Mouse (Mus musculus): ENCODE measurements around the gene Sumo1. TPM values are rescaled to one million over a fixed set of nuclear protein-coding genes. Genes with fewer than 3 reads are reported as not detected.

Sumo1 gene
- total and polyA plus RNA-seq, 3 experiments, result 129 to 131 TPM; not detected in 1

- DNase-seq (ENCODE audit: low read depth, low spot score), result peak; percentile 31
- no peaks in the 10 kb centered on the region for H3K79me2 ChIP-seq (ENCODE audit: control insufficient read depth, insufficient read depth, low read length, poor library complexity)
- H3K9me3 ChIP-seq (replicated peaks; ENCODE audit: insufficient read depth, low read length), result no peaks in the 10 kb centered on the region
- TF ChIP-seq POLR2AphosphoS2 (IDR thresholded peaks at IDR 0.05; ENCODE audit: low read length), result no peak; the same call in 1 of the 2 replicates
- TF ChIP-seq GATA1 (IDR thresholded peaks at IDR 0.05; ENCODE audit: low read depth, low read length), result 0 out of 2 replicates have a peak, but pooled peaks have one; percentile 20
- TF ChIP-seq SMC3 (IDR thresholded peaks at IDR 0.05; ENCODE audit: low read depth, low read length), result no peak
- 0 out of 2 replicates have a peak, but pooled peaks have one; percentile 21 for TF ChIP-seq MYC (IDR thresholded peaks at IDR 0.05; ENCODE audit: low read depth, low read length)
- TF ChIP-seq JUND (IDR thresholded peaks at IDR 0.05; ENCODE audit: low read depth, low read length), result no peak
- TF ChIP-seq NRF1 (IDR thresholded peaks at IDR 0.05; ENCODE audit: insufficient read depth, low read depth, low read length, poor library complexity, severe bottlenecking), result no peak
- no peak for TF ChIP-seq TBP (IDR thresholded peaks at IDR 0.05; ENCODE audit: low read depth, low read length)
- no peak for TF ChIP-seq KAT2A (conservative IDR thresholded peaks at IDR 0.05; ENCODE audit: low read depth, low read length)
- no peak for TF ChIP-seq CHD1 (IDR thresholded peaks at IDR 0.05; ENCODE audit: low read depth, low read length)
- TF ChIP-seq EP300 (IDR thresholded peaks at IDR 0.05; ENCODE audit: low read depth in 1 of 2, low read length in 2 of 2), result no peak
- TF ChIP-seq RAD21 (IDR thresholded peaks at IDR 0.05; ENCODE audit: low read depth, low read length), result no peak
- no peak for TF ChIP-seq POLR2AphosphoS5 (IDR thresholded peaks at IDR 0.05; ENCODE audit: borderline replicate concordance, low read depth, low read length)
- TF ChIP-seq USF2 (IDR thresholded peaks at IDR 0.05; ENCODE audit: borderline replicate concordance in 1 of 2, insufficient read depth in 1 of 2, low read depth in 1 of 2, low read length in 2 of 2), result no peak
- no peak for TF ChIP-seq MEF2A (IDR thresholded peaks at IDR 0.05; ENCODE audit: extremely low read depth, insufficient replicate concordance, low read depth, low read length, poor library complexity, severe bottlenecking)
- TF ChIP-seq GABPA (IDR thresholded peaks at IDR 0.05; ENCODE audit: low read depth, low read length), result no peak
- TF ChIP-seq TAL1 (IDR thresholded peaks at IDR 0.05; ENCODE audit: low read length), result no peak
- no peak for TF ChIP-seq MXI1 (IDR thresholded peaks at IDR 0.05; ENCODE audit: low read depth, low read length)
- no peak for TF ChIP-seq ETS1 (IDR thresholded peaks at IDR 0.05; ENCODE audit: low read depth, low read length)
- peak in 2 of 3 experiments; percentile 15 to 30; a peak in 2 of 6 replicates for TF ChIP-seq CTCF (IDR thresholded peaks at IDR 0.05 in 2 of 3, conservative IDR thresholded peaks at IDR 0.05 in 1 of 3; ENCODE audit: control insufficient read depth in 1 of 3, insufficient read depth in 1 of 3, low read depth in 2 of 3, low read length in 3 of 3, poor library complexity in 1 of 3, severe bottlenecking in 1 of 3)
- TF ChIP-seq POLR2A (IDR thresholded peaks at IDR 0.05; ENCODE audit: control insufficient read depth in 1 of 2, insufficient read depth in 1 of 2, low read depth in 1 of 2, low read length in 2 of 2, poor library complexity in 1 of 2), result no peak
- TF ChIP-seq HCFC1 (IDR thresholded peaks at IDR 0.05; ENCODE audit: low read depth, low read length), result no peak
- no peak for TF ChIP-seq ZC3H11A (IDR thresholded peaks at IDR 0.05; ENCODE audit: low read depth, low read length)
- TF ChIP-seq MAFK (IDR thresholded peaks at IDR 0.05; ENCODE audit: borderline replicate concordance, low read depth, low read length), result no peak
- no peak for TF ChIP-seq MYB (IDR thresholded peaks at IDR 0.05; ENCODE audit: low read depth, low read length)
- no peak overlapping the region for H3K4me3 ChIP-seq (ENCODE audit: control insufficient read depth in 1 of 2, insufficient read depth in 1 of 2, low read depth in 2 of 2, low read length in 2 of 2)
- H3K27me3 ChIP-seq (ENCODE audit: control insufficient read depth in 1 of 2, insufficient read depth in 2 of 2, low read length in 2 of 2), result no peaks in the 10 kb centered on the region
- no peak overlapping the region for H3K9ac ChIP-seq (ENCODE audit: control insufficient read depth, low read depth, low read length, poor library complexity, severe bottlenecking)
- peaks cover 4 to 10% of the 10 kb centered on the region in 2 experiments for H3K4me1 ChIP-seq (ENCODE audit: control insufficient read depth in 1 of 2, insufficient read depth in 2 of 2, low read length in 2 of 2)
- H3K27ac ChIP-seq (ENCODE audit: control insufficient read depth, low read depth, low read length), result no peak overlapping the region
- peaks cover 14 to 20% of the 10 kb centered on the region in 2 experiments for H3K36me3 ChIP-seq (ENCODE audit: control insufficient read depth in 1 of 2, insufficient read depth in 2 of 2, low read length in 2 of 2)
Measured at GRCm38 (mm10) chr1:59638371-59638770, 32.3 kb downstream of the Sumo1 start.
